Mouse (Mus musculus) cerebellum, adult 8-10 months (tissue): ENCODE data around the gene Cap1.
A peak's percentile ranks its signal among the peaks of the same experiment; 100 is the strongest.

Source experiments
- DNase-seq: peaks from one replicate; pipeline ENCODE4 v3.0.0; 2022

Cap1 gene

GRCm38 (mm10) chr4:122885768-122886578, at the start of gene Cap1:
Gene Cap1 (minus strand): TSS chr4:122886056.
- DNase-seq, result peak; percentile 96

- DNase-seq, result no peak
Measured at GRCm38 (mm10) chr4:122933857-122934256, 48.0 kb upstream of the Cap1 start.

- DNase-seq, result no peak
Measured at GRCm38 (mm10) chr4:122933051-122933591, 47.3 kb upstream of the Cap1 start.

GRCm38 (mm10) chr4:122932239-122932978, 46.6 kb upstream of the Cap1 start:
- DNase-seq, result no peak

- no peak for DNase-seq
Measured at GRCm38 (mm10) chr4:122930939-122931590, 45.2 kb upstream of the Cap1 start.

- no peak for DNase-seq
Measured at GRCm38 (mm10) chr4:122923392-122924344, 37.8 kb upstream of the Cap1 start.

GRCm38 (mm10) chr4:122922841-122923240, 37.0 kb upstream of the Cap1 start:
- DNase-seq, result no peak

GRCm38 (mm10) chr4:122915985-122916384, 30.1 kb upstream of the Cap1 start:
- DNase-seq, result no peak

- no peak for DNase-seq
Measured at GRCm38 (mm10) chr4:122914186-122914585, 28.3 kb upstream of the Cap1 start.

- DNase-seq, result no peak
Measured at GRCm38 (mm10) chr4:122912613-122913012, 26.8 kb upstream of the Cap1 start.

- no peak for DNase-seq
Measured at GRCm38 (mm10) chr4:122910577-122910976, 24.7 kb upstream of the Cap1 start.

- no peak for DNase-seq
Measured at GRCm38 (mm10) chr4:122909572-122910189, 23.8 kb upstream of the Cap1 start.

- no peak for DNase-seq
Measured at GRCm38 (mm10) chr4:122905359-122905758, 19.5 kb upstream of the Cap1 start.

GRCm38 (mm10) chr4:122903709-122904108, 17.9 kb upstream of the Cap1 start:
- no peak for DNase-seq

GRCm38 (mm10) chr4:122902156-122902555, 16.3 kb upstream of the Cap1 start:
- DNase-seq, result no peak

GRCm38 (mm10) chr4:122898313-122898712, 12.5 kb upstream of the Cap1 start:
- no peak for DNase-seq

- DNase-seq, result no peak
Measured at GRCm38 (mm10) chr4:122897750-122898149, 11.9 kb upstream of the Cap1 start.

- DNase-seq, result no peak
Measured at GRCm38 (mm10) chr4:122892157-122892556, 6.3 kb upstream of the Cap1 start.

GRCm38 (mm10) chr4:122891597-122891996, 5.7 kb upstream of the Cap1 start:
- no peak for DNase-seq

- peak; percentile 89 for DNase-seq
Measured at GRCm38 (mm10) chr4:122890881-122891481, 5.1 kb upstream of the Cap1 start.

GRCm38 (mm10) chr4:122887336-122887735, 1.5 kb upstream of the Cap1 start:
- DNase-seq, result no peak
